Mouse (Mus musculus) c-Kit-positive CD71-positive TER-119-positive erythroid progenitor cells, embryonic 14.5 days (primary cell): ENCODE results near the gene Hist2h3c1.
"Not testable (repeated sequence)": the region's sequence is repeated elsewhere in the genome, so short reads cannot be mapped to it uniquely, and the experiment has no call there.

Experiments used
- DNase-seq: peaks from one replicate; pipeline ENCODE4 v3.0.0-alpha.2; 2013; ENCODE audit warnings: low spot score

The Hist2h3c1 gene

DNA sequence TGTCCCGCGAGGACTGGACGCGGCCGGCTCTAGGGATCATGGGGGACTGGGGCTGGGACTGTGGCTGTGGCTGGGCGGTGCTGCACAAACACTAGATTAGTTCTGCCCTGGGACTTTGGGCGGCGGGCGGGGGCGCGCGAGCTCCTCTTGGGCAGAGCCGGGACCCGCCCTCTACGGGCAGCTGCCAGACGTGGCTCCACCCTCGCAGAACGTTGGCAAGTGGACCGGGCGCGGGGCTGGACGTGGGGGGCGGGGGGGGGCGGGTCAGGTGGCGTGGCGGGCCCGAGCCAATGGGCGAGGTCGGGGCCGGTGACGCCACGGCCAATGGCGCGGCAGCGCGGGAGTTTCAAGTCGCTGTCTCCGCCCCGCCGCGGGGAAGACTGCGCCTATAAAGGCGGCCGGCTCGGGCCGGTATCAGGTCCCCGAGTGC, at the start of gene Hist2h3c1:
Hist2h3c1 (plus strand) TSS at position 259 of the 430 bp plus-strand sequence.
- not testable (repeated sequence) for DNase-seq

DNA sequence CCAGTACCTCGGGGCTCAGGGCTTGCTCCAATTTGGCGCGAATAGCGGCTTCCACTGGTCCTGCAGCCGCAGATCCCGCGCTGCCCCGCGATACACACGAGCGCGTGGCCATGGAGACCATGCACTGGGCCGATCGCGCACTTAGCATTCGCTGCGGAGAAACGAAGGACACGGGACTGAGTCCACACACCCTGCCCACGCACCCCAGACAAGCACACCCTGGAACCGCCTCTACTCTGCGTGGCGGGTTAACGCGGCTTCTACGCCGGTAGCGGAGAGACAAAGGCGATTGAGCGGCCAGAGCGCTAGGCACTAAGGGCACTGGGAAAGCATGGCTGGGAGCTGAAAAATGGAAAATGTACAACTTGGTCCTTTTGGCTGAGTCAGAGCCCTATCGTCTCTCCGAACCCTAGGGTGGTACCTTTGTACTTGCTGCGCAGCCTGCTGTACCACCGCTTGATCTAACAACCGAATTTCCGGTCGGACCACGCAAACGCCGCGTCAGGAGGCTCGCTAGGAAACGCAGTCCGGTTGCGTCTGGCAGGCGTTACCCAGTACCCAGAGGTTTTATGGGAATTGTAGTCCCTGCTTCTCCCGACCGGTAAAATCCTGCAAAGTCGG, 49.2 kb upstream of the Hist2h3c1 start:
- peak; percentile 81 for DNase-seq

DNA sequence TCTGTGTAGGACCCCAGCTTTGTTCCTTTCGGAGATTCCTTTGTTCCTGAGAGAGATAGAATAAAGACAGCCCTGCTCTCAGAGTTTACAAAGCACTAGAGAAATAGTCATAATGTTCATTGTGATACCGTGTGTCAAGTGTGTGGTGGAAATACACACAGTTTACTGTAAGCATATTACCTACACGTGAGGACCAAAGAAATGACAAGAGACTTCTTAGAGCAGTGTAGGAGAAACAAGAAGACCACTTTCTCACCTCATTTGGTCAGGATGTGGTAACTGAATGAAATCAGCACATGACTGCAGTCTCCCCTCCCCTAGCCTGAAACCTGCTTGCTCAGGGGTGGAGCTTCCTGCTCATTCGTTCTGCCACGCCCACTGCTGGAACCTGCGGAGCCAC, 48.3 kb upstream of the Hist2h3c1 start:
- peak; percentile 49 for DNase-seq

DNA sequence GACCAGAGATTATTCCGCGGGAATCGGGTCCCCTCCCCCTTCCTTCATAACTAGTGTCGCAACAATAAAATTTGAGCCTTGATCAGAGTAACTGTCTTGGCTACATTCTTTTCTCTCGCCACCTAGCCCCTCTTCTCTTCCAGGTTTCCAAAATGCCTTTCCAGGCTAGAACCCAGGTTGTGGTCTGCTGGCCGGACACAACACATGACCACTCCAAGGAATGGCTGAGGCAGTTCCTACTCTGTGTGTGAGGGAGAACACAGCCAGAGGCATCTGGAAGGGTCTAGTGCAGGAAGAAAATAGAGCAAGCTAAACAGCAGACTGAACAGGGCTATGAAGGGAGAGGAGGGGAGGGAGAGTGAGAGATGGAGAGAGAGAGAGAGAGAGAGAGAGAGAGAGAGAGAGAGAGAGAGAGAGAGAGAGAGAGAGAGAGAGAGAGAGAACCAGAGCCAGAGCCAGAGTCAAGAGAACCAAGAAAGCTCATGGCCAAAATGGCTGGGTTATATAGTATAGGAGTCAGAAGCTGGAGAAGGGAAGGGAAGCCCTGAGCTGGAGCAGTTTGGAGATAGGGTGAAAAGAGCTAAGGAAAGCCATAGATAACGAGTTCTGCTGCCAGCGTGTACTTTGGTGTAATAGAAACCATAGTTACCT, 47.8 kb upstream of the Hist2h3c1 start:
- DNase-seq = not testable (repeated sequence)

DNA sequence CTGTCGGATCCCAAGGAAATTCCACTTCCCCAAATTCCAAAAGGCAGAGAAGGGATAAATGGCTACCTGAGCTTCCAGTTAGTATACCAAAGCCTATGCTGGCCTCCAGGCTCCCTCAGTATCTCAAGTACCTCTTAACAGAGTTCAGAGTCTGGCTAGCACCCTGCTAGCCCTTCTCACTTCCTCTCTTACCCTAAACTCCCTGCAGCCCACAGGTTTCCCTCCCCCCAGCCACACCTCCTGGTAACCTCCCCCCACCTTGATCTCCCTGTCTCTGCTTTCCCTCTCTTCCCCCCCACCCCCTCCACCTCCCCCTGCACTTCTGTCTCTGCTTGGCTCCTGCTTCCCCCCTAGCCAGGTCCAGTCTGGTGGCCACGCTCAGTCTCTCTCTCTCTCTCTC, 46.8 kb upstream of the Hist2h3c1 start:
- no peak for DNase-seq

DNA sequence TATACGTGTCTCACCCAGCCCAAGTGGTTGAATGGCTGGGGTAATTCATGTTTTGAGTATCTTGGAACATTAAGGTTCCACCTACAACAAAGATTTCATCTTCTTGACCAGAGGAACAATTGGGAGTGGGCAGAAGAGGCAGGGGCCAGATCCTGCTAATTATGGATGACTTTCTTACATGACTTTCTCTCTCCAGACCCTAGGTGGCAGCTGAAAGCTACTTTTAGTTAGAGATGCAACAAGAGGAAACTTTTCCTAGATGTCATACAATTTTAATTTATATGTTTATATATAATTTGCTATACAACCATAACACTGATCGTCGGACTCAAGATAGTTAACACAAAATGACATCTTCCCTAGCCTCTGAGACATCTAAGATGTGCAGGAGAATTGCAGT, 38.7 kb upstream of the Hist2h3c1 start:
- no peak for DNase-seq

DNA sequence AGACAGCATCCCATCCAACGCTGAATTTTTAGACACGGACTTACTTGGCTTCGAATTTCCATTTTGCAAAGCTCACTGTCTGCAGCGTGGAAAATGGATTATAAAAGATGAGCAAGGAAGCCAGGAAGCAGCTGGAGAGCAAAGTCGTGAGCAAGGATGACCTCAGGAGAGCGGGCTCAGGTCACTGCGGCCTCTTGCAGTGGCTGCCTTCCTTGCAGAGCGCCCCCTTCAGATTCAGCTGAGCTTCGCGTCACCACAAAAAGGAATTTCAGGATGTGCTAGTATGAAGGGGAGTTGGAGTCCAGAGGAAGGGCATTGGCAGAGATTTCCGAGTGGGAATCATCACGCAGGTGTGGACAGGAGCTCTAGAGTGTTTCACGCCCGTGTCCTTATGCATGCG, 37.2 kb upstream of the Hist2h3c1 start:
- DNase-seq = no peak

DNA sequence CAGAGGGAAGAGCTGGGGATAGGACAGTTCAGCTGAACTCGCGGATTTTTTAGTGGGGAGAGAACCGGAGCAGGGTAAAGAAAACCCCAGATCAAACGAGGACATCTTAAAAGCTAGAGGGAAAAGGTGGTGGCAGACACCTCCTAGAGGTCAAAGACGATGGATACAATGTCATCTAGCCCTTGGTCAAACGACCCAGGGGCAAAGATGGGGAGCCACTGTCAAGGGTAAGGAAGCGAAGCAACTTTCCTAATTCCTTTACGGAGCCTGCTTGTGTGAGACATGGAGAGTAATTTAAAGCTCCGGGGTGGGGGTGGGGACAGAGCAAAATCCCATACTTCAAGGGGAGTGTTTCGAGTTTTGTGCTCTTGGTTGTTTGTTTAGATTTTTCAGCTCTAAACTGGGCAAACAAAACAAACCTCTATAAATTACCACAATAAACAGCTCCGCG, 27.3 kb upstream of the Hist2h3c1 start:
- DNase-seq = no peak

DNA sequence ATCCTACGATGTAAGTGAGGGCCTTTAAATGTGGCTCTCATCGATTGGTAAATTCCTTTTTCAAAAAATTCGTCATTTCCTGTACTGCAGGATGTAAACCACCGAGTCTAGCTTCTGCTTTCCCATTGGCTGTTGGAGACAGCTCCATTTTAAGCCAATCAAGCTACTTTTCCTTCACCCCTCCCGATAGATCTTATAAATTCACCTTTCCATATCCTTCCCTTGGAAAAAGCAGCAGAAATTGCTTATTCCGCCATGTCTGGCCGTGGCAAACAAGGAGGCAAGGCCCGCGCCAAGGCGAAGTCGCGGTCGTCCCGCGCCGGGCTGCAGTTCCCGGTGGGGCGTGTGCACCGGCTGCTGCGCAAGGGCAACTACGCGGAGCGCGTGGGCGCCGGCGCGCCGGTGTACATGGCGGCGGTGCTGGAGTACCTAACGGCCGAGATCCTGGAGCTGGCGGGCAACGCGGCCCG, 26.8 kb upstream of the Hist2h3c1 start, which contains the start of the genes Bola1 and Hist2h2ab:
Bola1 (minus strand) TSS at position 49 of the 470 bp plus-strand sequence.
Hist2h2ab (plus strand) TSS at position 205 of the 470 bp plus-strand sequence.
- peak; percentile 83 for DNase-seq

DNA sequence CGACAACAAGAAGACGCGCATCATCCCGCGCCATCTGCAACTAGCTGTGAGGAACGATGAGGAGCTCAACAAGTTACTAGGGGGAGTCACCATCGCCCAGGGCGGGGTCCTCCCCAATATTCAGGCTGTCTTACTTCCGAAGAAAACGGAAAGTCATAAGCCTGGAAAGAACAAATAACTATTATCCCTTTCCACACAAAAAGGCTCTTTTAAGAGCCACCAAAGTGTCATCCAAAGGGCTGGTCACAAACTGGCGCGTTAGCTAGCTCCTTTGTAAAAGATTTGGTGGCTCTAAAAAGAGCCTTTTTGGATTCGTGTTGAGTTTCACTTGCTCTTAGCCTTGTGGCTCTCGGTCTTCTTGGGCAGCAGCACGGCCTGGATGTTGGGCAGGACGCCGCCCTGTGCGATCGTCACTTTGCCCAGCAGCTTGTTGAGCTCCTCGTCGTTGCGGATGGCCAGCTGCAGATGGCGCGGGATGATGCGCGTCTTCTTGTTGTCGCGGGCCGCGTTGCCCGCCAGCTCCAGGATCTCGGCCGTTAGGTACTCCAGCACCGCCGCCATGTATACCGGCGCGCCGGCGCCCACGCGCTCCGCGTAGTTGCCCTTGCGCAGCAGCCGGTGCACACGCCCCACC, 26.2 kb upstream of the Hist2h3c1 start:
- DNase-seq = peak; percentile 65

DNA sequence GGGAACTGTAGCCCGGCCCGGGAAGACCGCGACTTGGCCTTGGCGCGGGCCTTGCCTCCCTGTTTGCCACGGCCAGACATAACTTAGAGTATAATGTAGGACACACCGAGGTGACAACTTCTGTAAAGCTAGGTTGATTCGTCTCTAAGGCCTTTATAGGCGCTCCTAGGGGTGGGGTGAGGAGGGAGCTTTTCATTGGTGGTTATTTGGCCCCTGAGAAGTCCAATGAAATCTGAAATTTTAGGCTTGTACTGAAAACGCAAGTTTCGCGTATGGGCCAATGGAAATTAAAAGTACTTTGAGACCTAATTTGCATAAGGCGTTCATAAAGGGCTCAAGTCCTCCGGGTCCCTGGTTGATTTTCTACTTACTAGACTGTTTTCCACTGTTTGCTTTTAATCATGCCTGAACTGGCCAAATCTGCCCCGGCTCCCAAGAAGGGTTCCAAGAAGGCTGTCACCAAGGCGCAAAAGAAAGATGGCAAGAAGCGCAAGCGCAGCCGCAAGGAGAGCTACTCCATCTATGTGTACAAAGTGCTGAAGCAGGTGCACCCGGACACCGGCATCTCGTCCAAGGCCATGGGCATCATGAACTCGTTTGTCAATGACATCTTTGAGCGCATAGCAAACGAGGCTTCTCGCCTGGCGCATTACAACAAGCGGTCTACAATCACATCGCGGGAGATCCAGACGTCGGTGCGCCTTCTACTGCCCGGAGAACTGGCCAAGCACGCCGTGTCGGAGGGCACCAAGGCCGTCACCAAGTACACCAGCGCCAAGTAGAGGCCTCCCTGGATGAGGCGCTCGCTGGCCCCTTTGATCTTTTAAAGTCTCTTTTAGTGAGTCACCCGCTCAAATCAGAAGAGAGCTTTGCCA, 25.5 kb upstream of the Hist2h3c1 start, which contains the start of the genes Hist2h2ac and Hist2h2be:
Hist2h2ac (minus strand) TSS at position 116 of the 875 bp plus-strand sequence.
Hist2h2be (plus strand) TSS at position 355 of the 875 bp plus-strand sequence.
- peak; percentile 99 for DNase-seq

DNA sequence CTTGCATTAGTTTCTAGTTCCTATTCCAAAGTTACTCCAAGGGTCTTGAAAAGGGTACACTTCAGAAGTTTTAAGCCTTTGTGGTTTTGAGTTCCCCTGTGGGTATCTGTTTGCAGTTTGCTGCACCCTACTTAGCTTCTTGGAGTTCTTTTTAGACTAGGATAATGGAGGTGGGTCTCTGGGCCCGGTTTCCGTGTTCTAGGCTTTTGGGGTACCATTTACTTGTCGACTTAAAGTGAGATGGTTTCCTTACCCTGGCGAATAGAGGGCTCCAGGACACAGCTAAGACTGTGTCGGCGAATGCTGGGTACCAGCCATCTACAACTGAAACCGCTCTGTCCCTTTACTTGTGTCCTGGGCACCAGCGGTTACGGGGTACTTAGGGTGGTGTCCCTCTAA, 24.8 kb upstream of the Hist2h3c1 start:
- peak; percentile 54 for DNase-seq

DNA sequence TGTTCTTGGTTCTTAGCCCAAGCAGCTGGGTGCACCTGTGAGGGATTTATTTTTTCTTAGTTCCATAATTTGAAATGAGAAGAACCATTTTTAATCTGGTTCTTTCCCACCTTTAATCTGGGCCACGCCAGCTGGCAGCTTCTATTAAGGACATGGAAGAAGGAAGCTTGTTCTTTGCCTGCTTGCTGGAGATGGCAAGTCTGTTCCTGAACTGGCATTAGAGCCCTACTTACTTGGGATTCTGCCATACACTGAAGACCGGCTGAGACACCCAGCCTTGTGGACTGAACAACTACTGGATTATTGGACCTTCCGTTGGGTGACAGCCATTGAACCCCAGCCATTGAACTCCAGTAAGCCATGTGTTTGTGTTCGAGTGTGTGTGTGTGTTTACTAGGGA, 23.7 kb upstream of the Hist2h3c1 start:
- no peak for DNase-seq

DNA sequence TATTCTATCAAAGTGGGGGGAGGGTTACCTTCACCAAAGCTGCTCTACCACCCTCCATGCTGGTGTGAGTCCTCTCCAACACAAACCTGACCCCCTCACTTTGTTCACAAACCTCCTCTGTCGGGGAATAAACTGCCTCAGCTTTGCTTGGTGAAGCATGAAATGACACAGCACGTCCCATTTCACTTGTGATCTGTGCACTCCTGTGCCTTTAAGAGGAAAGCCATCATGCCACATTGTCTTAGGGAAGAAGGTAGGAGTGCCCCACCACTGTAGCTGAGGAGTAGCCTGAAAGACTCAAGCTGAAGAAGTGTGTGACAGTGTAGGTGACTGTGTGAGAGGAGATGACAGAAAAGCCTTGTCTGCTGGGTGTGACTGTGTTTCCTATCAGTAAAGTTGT, 21.1 kb upstream of the Hist2h3c1 start:
- DNase-seq = peak; percentile 35

DNA sequence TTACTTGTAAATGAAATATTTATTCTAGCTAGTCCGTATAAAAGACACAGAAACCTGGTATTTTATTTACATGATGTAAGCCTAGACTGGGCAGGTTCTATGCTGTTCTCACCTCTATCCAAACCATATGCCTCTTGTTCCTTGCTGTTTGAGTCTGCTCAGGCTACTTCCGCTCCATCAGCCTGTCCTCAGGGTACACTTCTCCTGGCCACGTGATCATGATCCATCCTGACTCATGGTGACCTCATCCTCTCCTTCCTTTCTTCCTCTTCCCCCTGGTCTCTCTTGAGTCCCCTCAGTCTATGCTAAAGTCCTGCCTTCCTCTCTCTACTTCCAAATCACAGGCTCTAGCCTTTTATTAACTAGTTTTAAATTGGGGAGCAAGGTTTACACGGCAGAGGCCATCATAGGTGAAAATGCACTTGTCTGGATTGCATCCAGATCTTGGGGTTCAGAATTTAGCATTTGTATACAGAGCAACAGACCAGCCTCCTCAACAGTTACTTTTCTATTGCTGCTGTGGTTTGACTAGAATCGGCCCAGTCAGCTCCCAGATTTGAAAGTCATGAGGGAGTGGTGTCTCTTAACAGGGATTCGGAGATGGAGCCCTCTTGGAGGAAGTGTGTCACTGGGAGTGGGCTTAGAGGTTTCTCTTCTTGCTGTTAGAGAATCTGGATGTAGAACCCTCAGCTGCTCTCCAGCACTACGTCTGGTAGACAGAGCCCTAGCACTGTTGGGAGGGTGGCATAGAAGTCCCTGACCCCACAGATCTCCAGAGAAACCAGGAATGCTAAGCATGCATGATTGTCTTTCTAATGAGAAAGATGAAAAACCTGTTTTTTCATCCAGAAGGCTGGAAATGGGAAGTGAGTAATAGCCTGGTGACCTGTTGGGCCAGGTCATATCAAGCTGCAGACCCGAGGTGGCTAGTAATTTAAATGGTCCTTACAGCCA, 19.5 kb upstream of the Hist2h3c1 start:
- DNase-seq = no peak

DNA sequence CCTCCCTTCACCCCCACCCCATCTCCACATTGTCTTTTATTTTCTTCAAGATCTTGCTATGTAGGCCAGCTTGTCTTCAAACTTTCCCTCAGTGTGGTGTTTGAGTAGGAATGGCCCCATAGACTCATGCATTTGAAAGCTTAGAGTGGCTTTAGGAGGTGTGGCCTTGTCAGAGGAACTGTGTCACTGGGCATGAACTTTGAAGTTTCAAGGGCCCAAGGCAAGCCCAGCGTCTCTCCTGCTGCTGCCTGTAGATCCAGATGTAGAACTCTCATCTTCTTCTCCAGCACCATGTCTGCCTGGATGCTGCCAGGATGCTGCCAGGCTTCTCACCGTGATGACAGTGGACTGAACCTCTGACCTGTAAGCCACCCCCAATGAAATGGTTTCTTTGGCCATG, 17.7 kb upstream of the Hist2h3c1 start:
- DNase-seq = no peak

DNA sequence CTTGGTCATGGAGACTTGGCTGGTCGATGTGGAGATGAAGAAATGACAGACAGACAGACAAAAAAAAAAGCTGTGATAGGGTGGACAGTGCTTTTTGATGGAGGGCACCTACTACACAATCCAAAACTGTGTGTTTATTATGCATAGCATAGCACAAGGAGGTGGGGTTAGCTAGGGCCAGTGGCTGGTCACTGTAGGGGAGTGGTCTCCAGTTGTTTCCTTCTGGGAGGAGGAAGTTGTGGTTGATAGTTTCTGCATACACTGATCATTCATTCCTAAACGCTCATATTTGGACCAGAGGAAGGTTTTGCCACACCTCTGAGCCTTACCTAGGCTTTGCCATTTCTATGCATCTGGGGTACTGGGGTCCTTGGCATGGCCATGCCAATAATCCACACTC, 16.1 kb upstream of the Hist2h3c1 start:
- DNase-seq = no peak

DNA sequence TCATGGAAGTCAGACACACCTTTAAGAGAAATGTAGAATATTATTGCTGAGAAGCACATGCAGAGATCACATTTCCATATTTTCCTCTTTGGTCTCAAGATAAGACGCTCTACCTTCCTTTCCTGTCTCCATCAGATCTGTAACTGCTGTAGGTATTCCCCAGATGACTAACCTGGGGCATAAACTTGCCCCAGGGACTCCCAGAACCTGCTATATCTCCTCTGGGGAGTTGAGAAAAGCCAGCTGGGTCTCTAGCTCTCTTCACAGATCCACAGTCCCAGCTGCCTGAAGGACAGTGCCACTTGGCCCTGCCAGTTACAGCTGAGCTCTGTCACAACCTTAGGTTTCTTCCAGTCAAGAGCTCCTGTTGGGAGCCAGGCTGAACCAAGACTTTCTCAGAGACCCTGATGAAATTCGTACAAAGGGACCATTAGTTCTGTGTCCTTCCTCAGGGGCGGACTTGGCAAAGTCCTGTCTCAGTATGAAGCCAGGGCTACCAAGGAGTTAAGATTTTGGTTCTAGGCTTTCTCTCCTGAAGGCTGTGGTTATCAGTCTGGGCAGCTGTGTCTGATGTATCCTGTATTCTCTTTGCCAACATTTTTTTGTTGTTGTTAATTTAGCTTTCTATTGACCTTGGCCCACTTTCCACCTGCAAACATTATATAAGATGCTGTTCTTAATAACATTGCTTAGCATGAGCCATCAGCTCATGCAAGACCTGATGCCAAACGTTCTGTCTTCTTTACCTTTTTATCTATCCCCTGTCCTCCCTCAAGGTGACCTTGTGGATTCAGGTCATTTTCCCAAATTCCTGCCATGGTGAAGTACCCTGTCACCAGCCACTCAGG, 15.4 kb upstream of the Hist2h3c1 start:
- DNase-seq = no peak

DNA sequence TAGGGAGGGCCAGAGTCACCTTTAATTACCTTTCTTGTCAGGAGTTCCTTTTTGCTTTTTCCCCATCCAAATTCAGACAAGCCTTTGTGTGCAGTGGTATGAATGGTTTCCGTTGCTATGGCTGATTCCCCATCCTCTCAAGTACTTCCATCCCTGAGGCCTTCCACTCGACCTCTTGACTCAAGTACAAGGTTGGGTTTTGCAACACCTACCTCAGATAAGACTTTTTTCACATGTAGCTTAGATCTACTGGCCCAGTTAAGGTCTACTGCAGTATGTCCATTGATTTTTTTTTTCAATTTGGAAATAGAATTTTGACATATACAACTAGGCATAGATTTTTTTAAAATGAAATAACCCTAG, 14.7 kb upstream of the Hist2h3c1 start:
- no peak for DNase-seq

DNA sequence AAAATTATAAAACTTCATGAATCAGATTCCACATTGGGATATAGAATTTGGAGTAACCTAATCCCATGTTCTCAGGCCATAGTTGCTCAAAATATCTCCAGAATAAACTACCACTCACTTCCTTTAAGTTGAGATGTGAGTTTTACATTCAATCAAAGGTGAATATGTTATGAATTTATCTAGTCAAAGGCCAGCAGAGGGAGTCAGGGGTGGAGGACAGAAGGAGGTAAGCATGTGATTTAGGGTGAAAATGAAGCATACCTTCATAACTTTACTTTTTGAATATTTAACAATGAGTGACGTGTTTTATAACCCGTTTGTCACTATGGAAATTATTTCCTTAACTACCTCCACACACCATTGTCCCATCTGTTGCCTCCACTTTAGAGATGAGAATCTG, 11.6 kb upstream of the Hist2h3c1 start:
- DNase-seq = no peak
